Mouse (Mus musculus) hindbrain, embryonic 14.5 days (tissue): ENCODE measurements at regions not wholly inside any gene's neighbourhood (a gene's known extent, or its start where the extent isn't known, plus 50 kb on each side); places are given as distances from the start of the nearest gene placed in this dataset.
A peak's percentile ranks its signal among the peaks of the same experiment; 100 is the strongest.
"Not testable (repeated sequence)": the region's sequence is repeated elsewhere in the genome, so short reads cannot be mapped to it uniquely, and the experiment has no call there.

Source experiments
- ATAC-seq: fragments of 200-750 bp; cut with Nextera tagmentation; 2 replicates; pipeline ENCODE4 v1.8.0; 2017; ENCODE audit warnings: moderate number of reproducible peaks, mild to moderate bottlenecking, moderate TSS enrichment, moderate library complexity; ENCODE audit not compliant: low FRiP score
- DNase-seq: peaks from one replicate; pipeline ENCODE4 v3.0.0-alpha.2; 2015; ENCODE audit warnings: low spot score
- H3K27ac ChIP-seq: fragments of 300-500 bp; sonication (generic); 2 replicates; pipeline ENCODE4 v1.5.1; 2014; ENCODE audit warnings: mild to moderate bottlenecking, moderate library complexity
- H3K27me3 ChIP-seq: fragments of 300-500 bp; sonication (generic); 2 replicates; pipeline ENCODE4 v1.6.1; 2014; ENCODE audit warnings: mild to moderate bottlenecking, low read length, mixed read lengths; ENCODE audit not compliant: control insufficient read depth, insufficient read depth
- H3K36me3 ChIP-seq: fragments of 300-500 bp; sonication (generic); replicated peaks from 2 replicates; pipeline ENCODE4 v1.6.1; 2014; ENCODE audit not compliant: control insufficient read depth, insufficient read depth
- H3K4me1 ChIP-seq: fragments of 300-500 bp; sonication (generic); replicated peaks from 2 replicates; pipeline ENCODE4 v1.6.1; 2014; ENCODE audit warnings: antibody characterized with exemption, low read length, mixed read lengths; ENCODE audit not compliant: control insufficient read depth, insufficient read depth
- H3K4me2 ChIP-seq: fragments of 300-500 bp; sonication (generic); replicated peaks from 2 replicates; pipeline ENCODE4 v1.6.1; 2014; ENCODE audit warnings: mild to moderate bottlenecking, moderate library complexity
- H3K4me3 ChIP-seq: fragments of 300-500 bp; sonication (generic); replicated peaks from 2 replicates; pipeline ENCODE4 v1.5.1; 2014; ENCODE audit warnings: mild to moderate bottlenecking, low read length
- H3K9ac ChIP-seq: fragments of 300-500 bp; sonication (generic); 2 replicates; pipeline ENCODE4 v1.6.1; 2014
- H3K9me3 ChIP-seq: fragments of 300-500 bp; sonication (generic); 2 replicates; pipeline ENCODE4 v1.6.1; 2016; ENCODE audit warnings: low read length; ENCODE audit not compliant: control insufficient read depth
- WGBS: fragments of 180-500 bp; shearing (Covaris S2); extraction: QIAGEN DNeasy Blood & Tissue Kit; methylation state at CpG from one replicate; pipeline ENCODE4 v1.1.7; 2014; 5-methylcytosine and 5-hydroxymethylcytosine counted together

GRCm38 (mm10) chr16:49388135-49388534, 310.9 kb upstream of the Ift57 start:
- ATAC-seq, result no peak
- H3K27ac ChIP-seq, result no peak overlapping the region
- H3K4me3 ChIP-seq, result no peak overlapping the region
- H3K4me2 ChIP-seq, result no peak overlapping the region
- no peaks in the 10 kb centered on the region for H3K9me3 ChIP-seq
- no peaks in the 10 kb centered on the region for H3K4me1 ChIP-seq
- no peaks in the 10 kb centered on the region for H3K36me3 ChIP-seq
- WGBS, result 78% methylated on average over 4 of the region's 4 CpGs
- H3K9ac ChIP-seq, result no peak overlapping the region
- no peak for DNase-seq
- H3K27me3 ChIP-seq, result no peaks in the 10 kb centered on the region

- H3K4me2 ChIP-seq, result peak overlapping the region; percentile 34
- H3K27ac ChIP-seq, result peak overlapping the region; percentile 49; the same call in 1 of the 2 replicates
- 0 out of 2 replicates have a peak, but pooled peaks cover 7% of the 10 kb centered on the region for H3K4me1 ChIP-seq
- H3K27me3 ChIP-seq, result no peaks in the 10 kb centered on the region
- no peak overlapping the region for H3K4me3 ChIP-seq
- H3K36me3 ChIP-seq, result no peaks in the 10 kb centered on the region
- no peak overlapping the region for H3K9ac ChIP-seq
- no peaks in the 10 kb centered on the region for H3K9me3 ChIP-seq
- DNase-seq, result peak; percentile 55
- WGBS, result 21% methylated on average over 16 of the region's 16 CpGs
- peak; percentile 75; the same call in 1 of the 2 replicates for ATAC-seq
Observed at GRCm38 (mm10) chr16:49407956-49408795, 290.9 kb upstream of the Ift57 start.

GRCm38 (mm10) chr16:49409235-49409634, 289.8 kb upstream of the Ift57 start:
- H3K27me3 ChIP-seq, result no peaks in the 10 kb centered on the region
- no peak for ATAC-seq
- H3K4me2 ChIP-seq, result no peak overlapping the region
- H3K4me3 ChIP-seq, result no peak overlapping the region
- 0 out of 2 replicates have a peak, but pooled peaks cover 7% of the 10 kb centered on the region for H3K4me1 ChIP-seq
- WGBS, result 83% methylated on average over 4 of the region's 4 CpGs
- no peak overlapping the region for H3K9ac ChIP-seq
- DNase-seq, result no peak
- no peak overlapping the region for H3K27ac ChIP-seq
- H3K36me3 ChIP-seq, result no peaks in the 10 kb centered on the region
- H3K9me3 ChIP-seq, result no peaks in the 10 kb centered on the region

- WGBS, result 93% methylated on average over 1 of the region's 1 CpGs
- H3K9ac ChIP-seq, result no peak overlapping the region
- no peaks in the 10 kb centered on the region for H3K27me3 ChIP-seq
- no peak overlapping the region for H3K4me2 ChIP-seq
- no peak overlapping the region for H3K27ac ChIP-seq
- ATAC-seq (no peak), DNase-seq (no peak)
- no peaks in the 10 kb centered on the region for H3K4me1 ChIP-seq
- no peaks in the 10 kb centered on the region for H3K36me3 ChIP-seq
- H3K4me3 ChIP-seq, result no peak overlapping the region
- no peaks in the 10 kb centered on the region for H3K9me3 ChIP-seq
Observed at GRCm38 (mm10) chr16:49430296-49430695, 268.7 kb upstream of the Ift57 start.

- H3K9ac ChIP-seq, result no peak overlapping the region
- no peaks in the 10 kb centered on the region for H3K9me3 ChIP-seq
- WGBS, result 81% methylated on average over 2 of the region's 2 CpGs
- DNase-seq, result no peak
- H3K4me1 ChIP-seq, result no peaks in the 10 kb centered on the region
- H3K27ac ChIP-seq, result no peak overlapping the region
- no peak overlapping the region for H3K4me3 ChIP-seq
- no peaks in the 10 kb centered on the region for H3K27me3 ChIP-seq
- H3K36me3 ChIP-seq, result no peaks in the 10 kb centered on the region
- no peak overlapping the region for H3K4me2 ChIP-seq
- no peak for ATAC-seq
Observed at GRCm38 (mm10) chr16:49431902-49432301, 267.1 kb upstream of the Ift57 start.

- H3K27me3 ChIP-seq, result no peaks in the 10 kb centered on the region
- no peak overlapping the region for H3K27ac ChIP-seq
- no peaks in the 10 kb centered on the region for H3K4me1 ChIP-seq
- WGBS, result 64% methylated on average over 1 of the region's 1 CpGs
- H3K9me3 ChIP-seq, result no peaks in the 10 kb centered on the region
- no peak overlapping the region for H3K9ac ChIP-seq
- ATAC-seq (no peak), DNase-seq (no peak)
- H3K36me3 ChIP-seq, result no peaks in the 10 kb centered on the region
- H3K4me3 ChIP-seq, result no peak overlapping the region
- no peak overlapping the region for H3K4me2 ChIP-seq
Observed at GRCm38 (mm10) chr16:49441225-49441624, 257.8 kb upstream of the Ift57 start.

GRCm38 (mm10) chr16:49447356-49447755, 251.7 kb upstream of the Ift57 start:
- not testable (repeated sequence) for ATAC-seq, H3K27ac ChIP-seq

GRCm38 (mm10) chr16:49493881-49494280, 205.2 kb upstream of the Ift57 start:
- no peaks in the 10 kb centered on the region for H3K9me3 ChIP-seq
- DNase-seq (no peak), ATAC-seq (no peak)
- WGBS, result 96% methylated on average over 8 of the region's 8 CpGs
- no peaks in the 10 kb centered on the region for H3K4me1 ChIP-seq
- H3K9ac ChIP-seq, result no peak overlapping the region
- H3K4me2 ChIP-seq, result no peak overlapping the region
- no peak overlapping the region for H3K4me3 ChIP-seq
- no peak overlapping the region for H3K27ac ChIP-seq
- H3K36me3 ChIP-seq, result no peaks in the 10 kb centered on the region
- H3K27me3 ChIP-seq, result no peaks in the 10 kb centered on the region

More at GRCm38 (mm10) chr16:49447356-49447755, 251.7 kb upstream of the Ift57 start:
- H3K9ac ChIP-seq, H3K4me3 ChIP-seq, H3K36me3 ChIP-seq, DNase-seq, H3K27me3 ChIP-seq, H3K4me2 ChIP-seq, H3K4me1 ChIP-seq, H3K9me3 ChIP-seq: not testable (repeated sequence)
- WGBS, result 94% methylated on average over 7 of the region's 9 CpGs

GRCm38 (mm10) chr16:49497521-49498010, 201.5 kb upstream of the Ift57 start:
- Histone ChIP-seq H3K4me3 (no peak overlapping the region), H3K27me3 (no peaks in the 10 kb centered on the region), H3K9me3 (no peaks in the 10 kb centered on the region), H3K36me3 (no peaks in the 10 kb centered on the region), H3K9ac (no peak overlapping the region), H3K4me2 (no peak overlapping the region), H3K4me1 (no peaks in the 10 kb centered on the region), H3K27ac (no peak overlapping the region)
- 93% methylated on average over 3 of the region's 3 CpGs for WGBS
- no peak for DNase-seq
- no peak for ATAC-seq
